Mouse (Mus musculus) hindbrain, embryonic 10.5 days (tissue): ENCODE measurements around the gene Alpl. TPM values are rescaled to one million over a fixed set of nuclear protein-coding genes. Genes with fewer than 3 reads are reported as not detected.

Experiments used
- DNase-seq: peaks from one replicate; pipeline ENCODE4 v3.0.0-alpha.2; 2017; ENCODE audit warnings: low spot score
- H3K27ac ChIP-seq: fragments of 300-500 bp; sonication (generic); 2 replicates; pipeline ENCODE4 v1.5.1; 2016; ENCODE audit warnings: mild to moderate bottlenecking, moderate library complexity
- H3K27me3 ChIP-seq: fragments of 300-500 bp; sonication (generic); 2 replicates; pipeline ENCODE4 v1.6.1; 2016; ENCODE audit warnings: mild to moderate bottlenecking; ENCODE audit not compliant: poor library complexity, insufficient read depth, severe bottlenecking
- H3K36me3 ChIP-seq: fragments of 300-500 bp; sonication (generic); 2 replicates; pipeline ENCODE4 v1.6.1; 2016; ENCODE audit warnings: mild to moderate bottlenecking, moderate library complexity
- H3K4me1 ChIP-seq: fragments of 300-500 bp; sonication (generic); replicated peaks from 2 replicates; pipeline ENCODE4 v1.6.1; 2016; ENCODE audit warnings: mild to moderate bottlenecking
- H3K4me3 ChIP-seq: fragments of 300-500 bp; sonication (generic); 2 replicates; pipeline ENCODE4 v1.5.1; 2016; ENCODE audit warnings: mild to moderate bottlenecking, moderate library complexity
- H3K9me3 ChIP-seq: fragments of 300-500 bp; sonication (generic); 2 replicates; pipeline ENCODE4 v1.6.1; 2016; ENCODE audit warnings: mild to moderate bottlenecking, moderate library complexity
- WGBS: fragments of 180-500 bp; shearing (Covaris S2); methylation state at CpG from one replicate; pipeline ENCODE4 v1.1.7; 2016; 5-methylcytosine and 5-hydroxymethylcytosine counted together
- polyA plus RNA-seq: library from polyadenylated mRNA; unstranded; fragments of >200 nt; fragmentation: Nextera tagmentation; extraction: Ambion mirVana; gene quantifications from 2 replicates; pipeline ENCODE4 v1.2.1, GENCODE M21; 2016

Gene Alpl
- polyA plus RNA-seq, 1 experiment from 2014 or later = 26.1 TPM

- Histone ChIP-seq H3K27ac (no peak overlapping the region), H3K4me3 (no peak overlapping the region), H3K27me3 (peaks cover 54% of the 10 kb centered on the region), H3K9me3 (no peaks in the 10 kb centered on the region), H3K36me3 (no peaks in the 10 kb centered on the region), H3K4me1 (peaks cover 73% of the 10 kb centered on the region)
- DNase-seq = no peak
- 85% methylated on average over 7 of the region's 7 CpGs for WGBS
These were observed 2.6 kb downstream of the Alpl start for GRCm38 (mm10) chr4:137793611-137794010.

GRCm38 (mm10) chr4:137791440-137791839 lies 4.7 kb downstream of the Alpl start:
- H3K4me1 ChIP-seq = peaks cover 80% of the 10 kb centered on the region
- 18% methylated on average over 7 of the region's 7 CpGs for WGBS
- no peak overlapping the region for H3K4me3 ChIP-seq
- no peak for DNase-seq
- H3K27ac ChIP-seq = peak overlapping the region; percentile 69
- H3K27me3 ChIP-seq = peaks cover 33% of the 10 kb centered on the region
- no peaks in the 10 kb centered on the region for H3K9me3 ChIP-seq
- H3K36me3 ChIP-seq = no peaks in the 10 kb centered on the region

- Histone ChIP-seq H3K27me3 (peaks cover 29% of the 10 kb centered on the region), H3K36me3 (no peaks in the 10 kb centered on the region), H3K4me1 (peaks cover 75% of the 10 kb centered on the region), H3K27ac (peak overlapping the region; percentile 69), H3K4me3 (no peak overlapping the region), H3K9me3 (no peaks in the 10 kb centered on the region)
- WGBS = 88% methylated on average over 5 of the region's 5 CpGs
- DNase-seq = no peak
These were observed 5.2 kb downstream of the Alpl start for GRCm38 (mm10) chr4:137790981-137791380.

GRCm38 (mm10) chr4:137788511-137789049 lies 7.6 kb downstream of the Alpl start:
- DNase-seq = peak; percentile 53
- Histone ChIP-seq H3K4me3 (no peak overlapping the region), H3K36me3 (no peaks in the 10 kb centered on the region), H3K4me1 (peaks cover 73% of the 10 kb centered on the region), H3K9me3 (no peaks in the 10 kb centered on the region), H3K27ac (peak overlapping the region; percentile 82), H3K27me3 (peaks cover 5% of the 10 kb centered on the region; the same call in 1 of the 2 replicates)
- 53% methylated on average over 7 of the region's 7 CpGs for WGBS

GRCm38 (mm10) chr4:137787589-137788289 lies 8.4 kb downstream of the Alpl start:
- Histone ChIP-seq H3K27ac (peak overlapping the region; percentile 82), H3K4me3 (no peak overlapping the region), H3K9me3 (no peaks in the 10 kb centered on the region), H3K4me1 (peaks cover 69% of the 10 kb centered on the region), H3K27me3 (0 out of 2 replicates have a peak, but pooled peaks cover 3% of the 10 kb centered on the region), H3K36me3 (no peaks in the 10 kb centered on the region)
- WGBS = 85% methylated on average over 7 of the region's 7 CpGs
- DNase-seq = no peak

GRCm38 (mm10) chr4:137786488-137786887 lies 9.7 kb downstream of the Alpl start:
- no peak overlapping the region for H3K4me3 ChIP-seq
- no peak for DNase-seq
- no peaks in the 10 kb centered on the region for H3K36me3 ChIP-seq
- H3K9me3 ChIP-seq = no peaks in the 10 kb centered on the region
- no peak overlapping the region for H3K27ac ChIP-seq
- WGBS = 87% methylated on average over 6 of the region's 6 CpGs
- peaks cover 71% of the 10 kb centered on the region for H3K4me1 ChIP-seq
- 0 out of 2 replicates have a peak, but pooled peaks cover 3% of the 10 kb centered on the region for H3K27me3 ChIP-seq

GRCm38 (mm10) chr4:137785270-137785669 lies 10.9 kb downstream of the Alpl start:
- no peak for DNase-seq
- Histone ChIP-seq H3K27me3 (0 out of 2 replicates have a peak, but pooled peaks cover 3% of the 10 kb centered on the region), H3K27ac (no peak overlapping the region), H3K9me3 (no peaks in the 10 kb centered on the region), H3K36me3 (no peaks in the 10 kb centered on the region), H3K4me1 (peaks cover 60% of the 10 kb centered on the region), H3K4me3 (no peak overlapping the region)
- WGBS = 83% methylated on average over 6 of the region's 6 CpGs

- no peak overlapping the region for H3K4me3 ChIP-seq
- no peak for DNase-seq
- H3K27me3 ChIP-seq = no peaks in the 10 kb centered on the region
- H3K36me3 ChIP-seq = no peaks in the 10 kb centered on the region
- H3K4me1 ChIP-seq = peaks cover 55% of the 10 kb centered on the region
- no peaks in the 10 kb centered on the region for H3K9me3 ChIP-seq
- peak overlapping the region; percentile 45; the same call in 1 of the 2 replicates for H3K27ac ChIP-seq
- WGBS = 74% methylated on average over 6 of the region's 6 CpGs
These were observed 11.4 kb downstream of the Alpl start for GRCm38 (mm10) chr4:137784741-137785140.

GRCm38 (mm10) chr4:137783541-137784191 lies 12.5 kb downstream of the Alpl start:
- WGBS = 45% methylated on average over 9 of the region's 9 CpGs
- H3K27ac ChIP-seq = peak overlapping the region; percentile 57
- peaks cover 44% of the 10 kb centered on the region for H3K4me1 ChIP-seq
- H3K9me3 ChIP-seq = no peaks in the 10 kb centered on the region
- H3K27me3 ChIP-seq = no peaks in the 10 kb centered on the region
- H3K4me3 ChIP-seq = no peak overlapping the region
- H3K36me3 ChIP-seq = no peaks in the 10 kb centered on the region
- no peak for DNase-seq

- DNase-seq = no peak
- Histone ChIP-seq H3K9me3 (no peaks in the 10 kb centered on the region), H3K27me3 (no peaks in the 10 kb centered on the region), H3K27ac (no peak overlapping the region), H3K4me3 (no peak overlapping the region), H3K36me3 (no peaks in the 10 kb centered on the region), H3K4me1 (peaks cover 34% of the 10 kb centered on the region)
- 65% methylated on average over 5 of the region's 5 CpGs for WGBS
These were observed 14.2 kb downstream of the Alpl start for GRCm38 (mm10) chr4:137781949-137782348.

- DNase-seq = no peak
- Histone ChIP-seq H3K27me3 (no peaks in the 10 kb centered on the region), H3K27ac (no peak overlapping the region), H3K4me1 (peaks cover 34% of the 10 kb centered on the region), H3K9me3 (no peaks in the 10 kb centered on the region), H3K4me3 (no peak overlapping the region), H3K36me3 (no peaks in the 10 kb centered on the region)
- 83% methylated on average over 3 of the region's 3 CpGs for WGBS
These were observed 15.2 kb downstream of the Alpl start for GRCm38 (mm10) chr4:137780986-137781385.

- Histone ChIP-seq H3K36me3 (no peaks in the 10 kb centered on the region), H3K27ac (no peak overlapping the region), H3K27me3 (no peaks in the 10 kb centered on the region), H3K4me1 (peaks cover 25% of the 10 kb centered on the region), H3K9me3 (no peaks in the 10 kb centered on the region), H3K4me3 (no peak overlapping the region)
- 85% methylated on average over 17 of the region's 17 CpGs for WGBS
- no peak for DNase-seq
These were observed 17.6 kb downstream of the Alpl start for GRCm38 (mm10) chr4:137778397-137779184.
